Mouse (Mus musculus): Measurements from ENCODE around the gene 6330403K07Rik. TPM values are rescaled to one million over a fixed set of nuclear protein-coding genes. Genes with fewer than 3 reads are reported as not detected.

Gene 6330403K07Rik
- polyA plus RNA-seq (2012; rRNA removed) (165 and 186 TPM in 2 replicates), polyA plus RNA-seq (2014; fragmentation: Nextera tagmentation; extraction: Ambion mirVana) (84.5 and 97.9 TPM in 2 replicates)

DNA sequence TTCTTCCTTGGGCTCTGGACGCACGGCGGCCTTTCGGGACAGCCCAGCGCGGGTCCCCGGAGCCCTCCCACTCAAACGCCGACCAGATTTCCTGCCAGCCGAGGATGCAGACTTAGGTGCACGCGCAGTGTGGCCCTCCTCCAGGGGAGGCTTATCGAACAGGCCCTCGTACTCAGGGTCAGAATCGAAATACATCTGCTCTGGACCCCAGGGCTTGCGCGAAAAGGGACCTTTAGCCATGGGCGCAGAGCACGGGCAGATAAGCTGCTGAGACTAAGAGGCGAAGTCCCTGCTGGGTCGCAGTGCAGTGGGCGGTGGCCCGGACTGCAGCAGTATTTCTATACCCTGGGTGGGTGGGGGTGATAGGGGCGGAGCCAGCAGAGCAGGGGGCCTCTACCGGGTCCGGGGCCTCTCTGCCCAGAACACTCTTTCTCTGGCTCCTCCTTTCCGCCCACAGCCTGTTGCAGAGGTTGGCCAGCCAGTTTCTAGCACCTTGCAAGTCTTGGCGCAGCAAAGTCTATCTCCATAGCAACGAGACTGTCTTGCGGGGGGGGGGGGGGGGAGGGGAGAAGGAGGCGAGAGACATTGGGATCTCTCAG, at the start of gene 6330403K07Rik:
TSS of gene 6330403K07Rik (minus strand) at position 351 of the 599 bp plus-strand sequence.
- WGBS: under 1% methylated on average over 19 of the region's 31 CpGs
- Histone ChIP-seq H3K27me3 (ENCODE audit: control insufficient read depth, insufficient read depth, low read length) (no peaks in the 10 kb centered on the region), H3K36me3 (ENCODE audit: control insufficient read depth, insufficient read depth, low read length) (no peaks in the 10 kb centered on the region; the same call in 1 of the 2 replicates), H3K9ac (ENCODE audit: low read depth, low read length, severe bottlenecking) (peak within 1 kb of the TSS; percentile 88), H3K4me3 (replicated peaks; ENCODE audit: low read length) (peak within 1 kb of the TSS; percentile 59), H3K27ac (replicated peaks; ENCODE audit: low read depth, low read length) (peak within 1 kb of the TSS; percentile 91), H3K4me1 (ENCODE audit: control insufficient read depth, insufficient read depth, low read length) (peaks cover 9% of the 10 kb centered on the region; the same call in 1 of the 2 replicates), H3K9me3 (ENCODE audit: control insufficient read depth, low read length) (no peaks in the 10 kb centered on the region), H3K4me2 (replicated peaks; ENCODE audit: low read depth, low read length, severe bottlenecking) (peak within 1 kb of the TSS; percentile 67)
- ATAC-seq (ENCODE audit: low FRiP score, low read depth) (peak; percentile 97), DNase-seq (ENCODE audit: low spot score) (peak; percentile 92)
- peak; percentile 98; the same call in 1 of the 2 replicates for TF ChIP-seq POLR2A (IDR thresholded peaks at IDR 0.05; ENCODE audit: borderline replicate concordance, extremely low read depth, insufficient read depth, insufficient read length)

- WGBS: 72% methylated on average over 1 of the region's 1 CpGs
- H3K4me2 ChIP-seq (replicated peaks; ENCODE audit: low read depth, low read length, severe bottlenecking): no peak overlapping the region
- H3K9me3 ChIP-seq (ENCODE audit: control insufficient read depth, low read length): no peaks in the 10 kb centered on the region
- no peaks in the 10 kb centered on the region for H3K4me1 ChIP-seq (ENCODE audit: control insufficient read depth, insufficient read depth, low read length)
- DNase-seq (ENCODE audit: low spot score) (no peak), ATAC-seq (ENCODE audit: low FRiP score, low read depth) (no peak)
- H3K4me3 ChIP-seq (replicated peaks; ENCODE audit: low read length): no peak overlapping the region
- H3K27ac ChIP-seq (replicated peaks; ENCODE audit: low read depth, low read length): no peak overlapping the region
- no peaks in the 10 kb centered on the region for H3K36me3 ChIP-seq (ENCODE audit: control insufficient read depth, insufficient read depth, low read length)
- no peaks in the 10 kb centered on the region for H3K27me3 ChIP-seq (ENCODE audit: control insufficient read depth, insufficient read depth, low read length)
- TF ChIP-seq POLR2A (IDR thresholded peaks at IDR 0.05; ENCODE audit: borderline replicate concordance, extremely low read depth, insufficient read depth, insufficient read length): no peak
- no peak overlapping the region for H3K9ac ChIP-seq (ENCODE audit: low read depth, low read length, severe bottlenecking)
These were observed 43.0 kb upstream of the 6330403K07Rik start for GRCm38 (mm10) chr11:71076342-71076741.

- no peak for ATAC-seq (ENCODE audit: low FRiP score, low read depth)
- Histone ChIP-seq H3K4me2 (replicated peaks; ENCODE audit: low read depth, low read length, severe bottlenecking) (no peak overlapping the region), H3K27ac (replicated peaks; ENCODE audit: low read depth, low read length) (no peak overlapping the region), H3K27me3 (ENCODE audit: control insufficient read depth, insufficient read depth, low read length) (no peaks in the 10 kb centered on the region), H3K9ac (ENCODE audit: low read depth, low read length, severe bottlenecking) (no peak overlapping the region), H3K36me3 (ENCODE audit: control insufficient read depth, insufficient read depth, low read length) (no peaks in the 10 kb centered on the region), H3K9me3 (ENCODE audit: control insufficient read depth, low read length) (no peaks in the 10 kb centered on the region), H3K4me3 (replicated peaks; ENCODE audit: low read length) (no peak overlapping the region), H3K4me1 (ENCODE audit: control insufficient read depth, insufficient read depth, low read length) (no peaks in the 10 kb centered on the region)
- 7% methylated on average over 1 of the region's 1 CpGs for WGBS
- no peak for TF ChIP-seq POLR2A (IDR thresholded peaks at IDR 0.05; ENCODE audit: borderline replicate concordance, extremely low read depth, insufficient read depth, insufficient read length)
- peak; percentile 55 for DNase-seq (ENCODE audit: low spot score)
These were observed 19.2 kb upstream of the 6330403K07Rik start for GRCm38 (mm10) chr11:71052554-71052953.

DNA sequence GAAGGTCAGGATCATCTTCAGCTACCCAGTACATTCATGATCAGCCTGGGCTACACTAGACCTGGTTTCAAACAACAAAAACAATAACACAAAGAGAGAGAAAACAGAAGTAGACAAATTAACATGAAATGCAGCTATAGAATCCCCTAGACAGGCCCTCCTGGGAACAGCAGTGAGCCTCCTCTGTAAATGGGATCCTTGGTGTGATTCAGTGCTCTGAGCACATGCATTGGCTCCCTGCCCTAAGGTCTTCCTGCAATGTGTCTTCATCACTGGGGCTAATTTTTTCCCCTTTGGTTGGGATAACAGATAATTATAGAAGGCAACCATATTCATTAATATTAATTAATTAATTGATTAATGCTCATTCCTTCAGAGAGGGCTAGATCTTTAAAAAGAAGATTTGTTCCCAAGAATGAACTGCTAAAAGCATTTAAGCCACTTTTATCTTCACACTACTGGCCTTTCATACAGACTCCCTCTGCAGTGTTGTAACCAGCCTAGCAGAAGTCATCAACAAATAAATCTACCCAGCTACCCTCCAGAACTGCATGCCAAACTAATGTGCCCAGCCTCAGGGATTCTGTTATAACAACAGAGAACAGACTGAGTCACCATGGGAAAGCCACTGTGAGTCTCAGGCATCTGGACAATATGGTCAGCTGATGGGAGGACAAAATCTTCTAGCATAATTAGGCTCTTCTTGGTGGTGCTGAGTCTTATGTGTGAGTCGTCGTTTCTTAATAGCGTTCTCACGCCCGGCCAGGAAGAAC, 6.4 kb upstream of the 6330403K07Rik start:
- WGBS: over 99% methylated on average over 5 of the region's 5 CpGs
- no peaks in the 10 kb centered on the region for H3K36me3 ChIP-seq (ENCODE audit: control insufficient read depth, insufficient read depth, low read length)
- TF ChIP-seq POLR2A (IDR thresholded peaks at IDR 0.05; ENCODE audit: borderline replicate concordance, extremely low read depth, insufficient read depth, insufficient read length): no peak
- H3K9ac ChIP-seq (ENCODE audit: low read depth, low read length, severe bottlenecking): no peak overlapping the region
- no peaks in the 10 kb centered on the region for H3K4me1 ChIP-seq (ENCODE audit: control insufficient read depth, insufficient read depth, low read length)
- H3K4me2 ChIP-seq (replicated peaks; ENCODE audit: low read depth, low read length, severe bottlenecking): no peak overlapping the region
- H3K27me3 ChIP-seq (ENCODE audit: control insufficient read depth, insufficient read depth, low read length): no peaks in the 10 kb centered on the region
- no peak overlapping the region for H3K27ac ChIP-seq (replicated peaks; ENCODE audit: low read depth, low read length)
- no peaks in the 10 kb centered on the region for H3K9me3 ChIP-seq (ENCODE audit: control insufficient read depth, low read length)
- no peak overlapping the region for H3K4me3 ChIP-seq (replicated peaks; ENCODE audit: low read length)
- no peak for DNase-seq (ENCODE audit: low spot score)
- no peak for ATAC-seq (ENCODE audit: low FRiP score, low read depth)

DNA sequence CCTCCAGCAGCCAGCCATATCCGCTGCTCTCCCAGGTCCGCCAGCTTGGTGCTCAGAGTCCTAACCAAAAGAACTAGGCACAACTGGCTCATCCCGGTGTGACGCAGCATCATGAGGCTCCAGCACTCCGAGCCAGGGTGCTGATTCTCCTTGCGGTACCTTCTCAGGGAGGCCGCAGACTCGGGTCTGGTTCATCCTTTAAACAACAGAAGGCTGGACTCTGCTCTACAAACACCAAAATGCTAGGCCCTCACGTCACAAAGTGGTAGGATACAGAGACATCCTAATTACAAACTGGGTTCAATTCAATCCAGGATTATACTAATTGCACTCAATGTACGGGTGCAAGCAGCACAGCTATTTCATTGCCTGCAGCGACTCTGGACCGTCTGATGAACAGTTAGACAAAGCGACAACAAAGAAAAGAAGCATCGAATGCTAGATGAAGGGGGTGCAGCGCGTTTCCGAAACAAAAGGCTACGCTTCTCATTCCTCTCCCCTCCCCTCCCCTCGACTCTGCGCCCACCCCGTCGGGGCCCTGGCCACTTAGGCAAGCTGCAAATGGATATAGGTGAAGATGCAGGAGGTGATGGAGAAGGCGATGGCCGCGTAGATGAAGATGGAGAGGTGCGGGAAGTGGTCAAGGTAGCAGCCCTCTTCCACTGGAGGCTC, 686 bp downstream of the 6330403K07Rik start:
- Histone ChIP-seq H3K9ac (ENCODE audit: low read depth, low read length, severe bottlenecking) (peak overlapping the region; percentile 88), H3K36me3 (ENCODE audit: control insufficient read depth, insufficient read depth, low read length) (peaks cover 4% of the 10 kb centered on the region), H3K9me3 (ENCODE audit: control insufficient read depth, low read length) (no peaks in the 10 kb centered on the region), H3K4me3 (replicated peaks; ENCODE audit: low read length) (peak overlapping the region; percentile 59), H3K4me2 (replicated peaks; ENCODE audit: low read depth, low read length, severe bottlenecking) (peak overlapping the region; percentile 67), H3K27ac (replicated peaks; ENCODE audit: low read depth, low read length) (peak overlapping the region; percentile 91), H3K4me1 (ENCODE audit: control insufficient read depth, insufficient read depth, low read length) (peaks cover 9% of the 10 kb centered on the region; the same call in 1 of the 2 replicates), H3K27me3 (ENCODE audit: control insufficient read depth, insufficient read depth, low read length) (no peaks in the 10 kb centered on the region)
- no peak for TF ChIP-seq POLR2A (IDR thresholded peaks at IDR 0.05; ENCODE audit: borderline replicate concordance, extremely low read depth, insufficient read depth, insufficient read length)
- DNase-seq (ENCODE audit: low spot score): no peak
- 6% methylated on average over 26 of the region's 26 CpGs for WGBS
- ATAC-seq (ENCODE audit: low FRiP score, low read depth): no peak; the same call in 1 of the 2 replicates
